Mouse (Mus musculus): ENCODE measurements around the gene Dip2a.

The Dip2a gene

DNA sequence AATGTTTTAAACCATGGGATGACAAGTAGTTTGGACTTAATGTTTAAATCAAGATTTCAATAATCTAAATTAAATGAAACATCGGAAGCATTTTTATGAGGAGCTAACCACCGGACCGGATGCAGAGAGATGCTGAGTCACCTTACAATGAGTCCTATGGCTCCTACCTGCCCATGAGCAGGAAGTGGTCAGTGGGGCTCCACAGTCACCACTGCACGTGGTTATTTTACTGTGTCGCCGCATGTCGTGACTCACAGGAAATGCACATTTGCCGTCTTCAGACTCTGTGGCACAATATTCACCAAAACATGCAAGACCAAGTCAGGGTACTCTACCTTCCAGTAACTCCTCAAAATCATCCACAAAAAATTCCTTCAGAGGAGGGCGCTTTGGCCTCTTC, 38.4 kb downstream of the Dip2a start:
- in situ Hi-C loops (cut with MboI, MseI), result no loop called here

DNA sequence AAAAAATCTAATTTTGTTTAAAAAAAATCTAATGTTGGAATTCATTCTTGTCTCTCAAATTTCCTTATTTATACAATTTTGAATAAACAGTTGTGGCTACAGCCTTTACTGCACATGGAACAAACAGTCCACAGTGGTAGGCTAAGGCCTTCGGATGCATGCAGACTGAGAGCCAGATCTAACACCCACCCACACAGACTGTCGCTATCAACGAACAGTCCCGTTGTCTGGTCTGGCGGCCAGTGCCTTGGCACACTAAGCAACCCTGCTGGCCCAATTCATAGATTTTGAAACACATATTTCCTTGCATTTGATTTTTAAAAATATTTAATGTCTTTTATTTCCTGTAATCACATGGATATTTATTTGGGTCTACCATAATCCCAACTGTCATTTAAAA, 45.0 kb downstream of the Dip2a start:
- in situ Hi-C loops (cut with MboI, MseI), result no loop called here

DNA sequence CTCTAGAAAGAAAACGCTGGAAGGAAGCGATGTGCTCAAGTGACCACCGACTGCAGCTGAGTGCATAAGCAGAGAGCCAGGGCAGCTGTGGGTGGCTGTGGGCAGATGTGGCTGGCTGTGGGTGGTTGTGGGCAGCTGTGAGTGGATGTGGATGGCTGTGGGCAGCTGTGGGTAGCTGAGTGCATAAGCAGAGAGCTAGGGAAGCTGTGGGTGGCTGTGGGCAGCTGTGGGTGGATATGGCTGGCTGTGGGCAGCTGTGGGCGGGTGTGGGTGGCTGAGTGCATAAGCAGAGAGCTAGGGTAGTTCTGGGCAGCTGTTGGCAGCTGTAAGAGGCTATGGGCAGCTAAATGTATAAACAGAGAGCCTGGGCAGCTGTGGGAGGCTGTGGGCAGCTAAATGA, 51.9 kb downstream of the Dip2a start:
- in situ Hi-C loops (cut with MboI, MseI), result no loop called here

DNA sequence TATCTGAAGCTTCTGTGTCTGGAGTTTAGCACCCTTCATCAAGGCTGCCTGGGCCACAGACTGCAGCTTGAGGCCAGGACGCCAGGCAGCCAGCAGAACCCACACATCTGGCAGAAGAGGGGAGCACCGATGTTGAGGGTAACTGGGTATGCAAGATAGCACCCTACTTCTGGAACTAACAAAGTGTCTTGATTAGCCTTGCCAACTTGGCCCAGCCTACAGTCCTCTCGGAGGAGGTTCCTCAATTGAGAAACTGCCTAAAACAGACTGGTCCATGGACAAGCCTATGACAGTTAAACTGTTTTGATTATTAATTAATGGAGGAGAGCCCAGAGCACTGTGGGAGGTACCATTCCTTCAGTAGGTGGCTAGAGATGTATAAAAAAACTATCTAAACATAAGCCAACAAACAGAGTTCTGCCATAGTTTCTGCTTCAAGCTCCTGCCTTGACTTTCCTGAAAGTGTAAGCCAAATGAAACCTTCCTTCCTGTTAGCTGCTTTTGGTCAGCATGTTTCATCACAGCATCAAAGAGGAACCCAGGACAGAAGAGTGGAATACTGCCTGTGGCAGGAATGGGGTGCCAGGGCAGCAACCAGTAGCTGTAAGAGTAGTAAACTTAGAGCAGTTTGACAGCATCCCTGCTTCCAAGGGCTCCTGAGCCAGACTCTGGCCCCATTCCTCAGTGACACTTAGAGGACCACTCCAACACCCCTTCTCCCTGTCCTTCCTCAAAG, 55.0 kb downstream of the Dip2a start:
- in situ Hi-C loops (cut with MboI, MseI), result no loop called here

DNA sequence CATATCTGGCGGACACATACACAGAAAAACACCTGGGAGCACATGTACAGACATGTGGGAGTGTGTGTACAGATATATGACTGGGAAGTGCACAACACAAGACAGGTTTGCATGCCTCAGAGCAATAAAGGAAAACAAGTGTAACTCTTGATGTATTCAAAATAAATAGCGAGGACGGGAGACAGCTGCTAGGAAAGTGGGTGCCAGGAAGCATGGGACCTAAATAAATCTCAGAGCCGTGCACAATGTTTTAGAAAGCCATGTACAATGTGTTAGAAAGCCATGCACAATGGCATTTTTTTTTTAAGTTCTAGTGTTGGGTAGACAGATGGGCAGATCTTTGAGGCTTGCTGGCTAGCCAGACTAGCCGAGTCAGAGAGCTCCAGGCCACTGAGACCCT, 56.0 kb downstream of the Dip2a start:
- in situ Hi-C loops (cut with MboI, MseI), result no loop called here

DNA sequence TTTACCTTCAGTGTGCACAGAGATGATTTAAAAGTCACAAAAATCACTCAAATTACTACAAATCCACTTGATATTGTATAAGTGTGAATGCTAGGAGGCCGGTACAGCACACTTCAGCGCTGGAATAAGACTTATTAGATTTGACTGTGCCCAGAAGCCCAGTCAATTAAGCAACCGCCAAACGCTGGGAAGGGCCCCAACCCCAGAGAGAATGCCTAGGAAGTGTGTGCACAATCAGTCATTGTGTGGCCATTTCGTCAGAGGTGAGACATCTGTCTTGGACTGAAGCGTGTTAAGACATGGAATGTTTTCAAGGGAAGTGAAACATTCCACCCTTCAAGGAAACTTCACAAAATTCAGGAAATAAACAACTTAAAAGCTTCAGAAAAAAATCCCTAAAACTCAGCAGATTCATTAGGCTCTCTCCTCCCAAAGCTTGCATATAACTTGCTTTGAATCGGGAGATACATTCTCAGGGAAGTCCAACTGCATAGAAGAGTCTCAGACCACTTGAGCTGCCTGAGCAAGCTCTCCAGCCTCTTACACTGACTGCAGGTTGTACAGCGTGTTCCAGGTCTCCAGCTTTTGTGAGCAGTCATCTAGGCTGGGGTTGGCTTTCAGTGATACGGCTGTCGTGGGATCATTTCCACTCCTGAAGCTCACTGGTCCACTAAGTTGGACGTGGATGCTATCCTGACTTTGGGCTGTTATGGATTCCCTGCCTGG, 56.7 kb downstream of the Dip2a start:
- in situ Hi-C loops (cut with MboI, MseI), result no loop called here

DNA sequence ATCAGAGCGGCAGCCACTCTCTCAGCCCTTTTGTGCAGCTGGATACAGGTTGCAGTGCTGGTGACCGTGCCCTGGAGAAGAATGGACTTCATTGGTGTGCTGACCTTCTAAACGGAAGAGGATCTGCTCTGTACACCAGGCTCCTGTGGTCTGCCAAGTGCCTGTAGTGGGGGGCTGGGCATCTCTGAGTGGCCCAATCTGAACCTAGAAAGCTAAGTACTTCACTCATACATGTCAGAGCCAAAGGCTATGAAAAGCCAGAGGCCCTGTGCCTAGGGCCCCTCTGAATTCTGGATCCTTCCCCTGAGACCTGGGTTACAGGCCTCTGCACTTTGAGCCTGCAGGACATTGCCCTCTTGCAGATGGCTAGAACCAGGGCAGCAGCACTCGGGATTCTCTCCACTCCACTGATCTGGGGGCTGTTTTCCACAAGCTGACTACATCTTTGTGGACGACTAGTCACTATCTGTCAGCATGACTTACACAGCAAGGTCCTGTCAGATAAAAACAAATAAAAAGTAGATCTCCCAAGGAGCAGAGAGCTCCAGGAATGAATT, 66.5 kb downstream of the Dip2a start:
- in situ Hi-C loops (cut with MboI, MseI), result no loop called here

DNA sequence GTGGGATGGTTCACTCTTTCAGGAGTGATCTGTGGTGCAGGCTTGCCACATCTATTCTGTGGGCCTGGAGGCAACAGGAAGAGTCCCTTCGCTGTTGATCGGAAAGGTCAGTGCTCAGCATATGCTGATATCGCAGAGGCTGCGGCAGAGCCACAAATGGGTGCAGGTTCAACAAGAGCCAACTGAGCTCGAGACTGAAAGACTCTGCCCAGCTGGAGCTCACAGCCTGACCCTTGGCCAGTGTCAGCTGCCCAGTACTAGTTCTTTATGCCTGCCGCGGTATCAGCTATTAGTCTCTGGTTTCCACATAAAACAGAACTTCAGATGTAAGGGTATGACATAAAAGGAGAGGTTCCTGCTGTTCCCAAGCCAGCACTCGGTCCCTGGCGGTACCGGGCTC, 69.8 kb downstream of the Dip2a start:
- in situ Hi-C loops (cut with MboI, MseI), result no loop called here

DNA sequence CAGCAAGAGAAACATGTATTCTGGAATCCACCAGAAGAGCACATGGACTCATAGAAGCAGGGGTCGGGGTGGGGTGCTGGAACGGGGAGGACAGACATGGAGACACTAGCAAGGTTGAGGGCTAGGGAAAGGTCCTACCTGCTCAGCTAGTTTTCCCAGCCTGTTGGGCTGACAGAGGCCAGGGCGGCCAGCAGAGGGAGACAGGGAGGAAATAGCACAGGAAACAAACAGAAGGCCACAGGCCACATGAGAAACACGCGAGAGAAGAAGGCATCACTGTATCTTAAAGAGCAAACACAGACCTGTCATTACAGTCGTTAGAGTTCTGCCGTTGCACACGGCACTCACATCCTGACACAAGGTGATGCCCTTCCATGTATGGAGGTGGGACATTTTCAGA, 73.9 kb downstream of the Dip2a start:
- in situ Hi-C loops (cut with MboI, MseI), result no loop called here

DNA sequence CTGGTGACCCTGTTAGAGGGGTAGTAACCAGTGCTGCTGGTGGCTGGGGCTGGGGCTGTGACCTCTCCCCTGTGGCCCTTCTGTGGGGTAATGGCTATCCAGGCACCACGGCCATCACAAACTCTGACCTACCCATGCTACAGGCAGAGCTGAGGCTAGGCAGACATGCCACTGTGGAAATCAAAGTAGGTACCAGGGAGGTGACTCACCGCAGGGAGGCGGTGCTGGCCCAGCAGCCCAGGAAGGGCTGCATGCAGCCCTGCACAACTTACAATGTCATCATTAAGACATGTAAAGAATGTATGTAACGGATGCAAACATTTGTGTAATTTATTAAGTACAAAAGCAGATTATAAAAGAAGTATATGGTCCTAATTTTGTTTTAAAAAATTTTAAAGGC, 82.7 kb downstream of the Dip2a start:
- in situ Hi-C loops (cut with MboI, MseI), result no loop called here

DNA sequence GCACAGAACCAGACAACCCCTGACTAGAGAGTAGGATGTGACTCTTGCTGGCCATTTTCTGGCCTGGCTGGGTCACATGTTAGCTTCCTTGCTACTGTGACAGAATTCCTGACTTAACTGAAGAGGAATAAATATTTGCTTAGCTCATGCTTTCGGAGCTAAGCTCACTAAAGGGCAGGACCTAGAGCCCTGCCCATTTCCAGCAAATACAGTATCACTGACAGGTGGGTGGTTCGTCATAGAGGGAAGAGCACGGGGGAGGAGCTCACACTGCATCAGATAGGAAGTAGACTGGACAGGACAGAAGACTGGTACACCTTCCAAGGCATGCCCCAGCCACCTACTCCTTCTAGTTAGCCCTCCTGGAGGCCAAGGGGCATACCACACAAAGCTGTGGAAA, 83.6 kb downstream of the Dip2a start:
- in situ Hi-C loops (cut with MboI, MseI), result no loop called here

DNA sequence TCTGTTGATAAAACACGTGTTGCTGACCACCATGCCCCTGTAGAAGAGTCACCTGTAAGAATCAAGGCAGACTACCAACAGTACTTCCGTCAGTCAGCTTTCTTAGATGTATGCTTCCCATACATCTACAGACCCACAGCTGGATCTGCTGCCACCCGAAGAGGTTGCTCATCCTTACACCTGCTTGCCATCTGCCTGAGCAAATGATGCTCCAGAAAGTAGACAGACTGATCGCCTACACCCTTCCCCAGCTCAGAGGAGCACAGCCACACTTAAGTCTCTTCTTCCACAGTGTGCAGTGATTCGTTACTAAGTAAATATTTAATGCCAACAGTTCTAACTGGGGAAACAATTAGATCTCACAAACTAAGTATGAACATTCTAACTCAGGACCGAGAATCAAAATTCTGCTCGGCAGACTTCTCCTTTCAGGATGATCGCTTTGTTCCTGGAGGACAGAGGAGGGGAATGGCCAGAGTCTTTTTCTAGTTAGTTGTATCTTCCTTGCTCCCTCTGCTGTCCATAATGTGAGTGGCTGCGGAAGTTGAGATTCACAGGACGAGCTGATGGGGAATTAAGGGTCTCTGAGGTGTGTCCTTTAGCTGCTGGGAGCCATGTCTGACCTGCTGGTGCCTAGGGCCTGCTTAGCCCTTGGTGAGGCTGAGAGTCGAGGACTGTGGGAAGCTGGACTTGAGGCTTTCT, 84.6 kb downstream of the Dip2a start:
- in situ Hi-C loops (cut with MboI, MseI), result no loop called here

DNA sequence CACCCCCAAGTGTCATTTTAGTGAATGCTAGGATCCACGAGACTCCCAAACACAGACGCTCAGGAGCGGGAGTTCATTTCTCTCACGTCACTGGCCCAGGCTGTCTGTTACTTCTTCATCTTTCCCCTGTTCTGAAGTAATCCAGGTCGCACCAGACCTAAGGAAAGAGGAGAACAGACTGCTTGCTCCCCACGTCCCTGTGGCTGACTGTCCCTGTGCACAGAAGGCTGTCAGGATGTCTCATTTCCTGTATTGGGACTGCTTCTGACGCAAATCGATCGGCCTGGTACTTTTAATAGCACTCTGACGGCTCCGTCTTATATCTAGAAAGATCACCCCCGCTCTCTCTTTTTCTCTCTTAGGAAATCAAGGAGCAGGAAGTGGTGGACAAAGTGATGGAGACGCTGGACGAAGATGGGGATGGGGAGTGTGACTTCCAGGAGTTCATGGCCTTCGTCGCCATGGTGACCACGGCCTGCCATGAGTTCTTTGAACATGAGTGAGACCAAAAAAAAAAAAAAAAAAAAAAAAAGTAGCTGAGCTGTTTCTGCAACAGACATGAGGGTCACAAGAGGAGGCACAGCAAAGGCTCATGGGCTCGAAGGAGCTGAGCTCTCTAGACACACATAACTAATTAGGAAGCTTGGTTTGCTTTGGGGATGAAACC, 85.4 kb downstream of the Dip2a start:
- in situ Hi-C loops (cut with MboI, MseI), result no loop called here

DNA sequence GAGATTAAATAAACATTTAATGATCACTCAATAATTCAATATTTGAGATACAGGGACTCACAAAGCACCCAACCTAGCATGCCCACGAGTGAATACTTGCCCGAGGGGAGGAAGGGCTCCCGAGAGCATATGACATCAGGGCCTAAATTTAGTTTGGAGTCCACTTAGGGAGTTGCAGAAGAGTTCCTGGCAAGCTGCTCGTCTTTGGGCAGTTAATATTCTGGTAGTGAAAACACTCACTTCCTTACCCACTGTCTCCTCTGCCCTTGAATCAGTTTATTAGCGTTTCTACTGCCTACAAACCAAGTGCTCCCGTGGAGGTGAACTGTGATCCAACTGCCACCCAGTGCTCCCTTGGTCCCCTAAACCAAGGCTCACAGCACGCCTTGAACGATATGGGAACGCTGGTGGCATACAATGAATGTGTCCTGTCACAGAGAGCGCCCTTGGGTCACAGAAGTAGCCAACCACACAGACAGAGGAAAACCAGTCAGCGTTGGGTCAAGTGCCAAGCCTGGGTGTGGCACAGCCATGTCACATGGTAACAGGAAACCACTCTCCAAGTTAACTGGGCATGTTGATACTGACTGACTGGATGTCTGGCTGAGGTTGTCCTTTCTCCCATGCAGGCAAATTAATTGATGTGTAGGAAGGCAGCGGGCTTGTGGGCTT, 87.2 kb downstream of the Dip2a start:
- in situ Hi-C loops (cut with MboI, MseI), result no loop called here

DNA sequence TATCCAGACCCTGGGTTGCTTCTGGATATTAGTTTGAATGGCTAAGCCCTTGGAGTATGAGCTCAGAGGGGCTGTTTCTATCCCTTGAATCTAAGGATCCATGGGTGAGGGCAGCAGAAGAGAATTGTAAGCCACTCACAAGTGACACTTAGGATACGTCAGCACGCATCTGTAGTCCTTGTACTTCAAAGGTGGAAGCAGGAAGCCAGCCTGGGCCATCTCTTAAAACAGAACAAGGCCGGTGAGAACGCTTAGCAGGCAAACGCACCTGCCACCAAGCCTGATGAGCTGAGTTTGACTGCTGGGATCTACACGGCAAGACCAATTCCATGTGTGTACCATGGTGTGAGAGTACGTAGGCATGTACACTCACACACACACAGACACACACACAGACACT, 87.9 kb downstream of the Dip2a start:
- in situ Hi-C loops (cut with MboI, MseI), result no loop called here

DNA sequence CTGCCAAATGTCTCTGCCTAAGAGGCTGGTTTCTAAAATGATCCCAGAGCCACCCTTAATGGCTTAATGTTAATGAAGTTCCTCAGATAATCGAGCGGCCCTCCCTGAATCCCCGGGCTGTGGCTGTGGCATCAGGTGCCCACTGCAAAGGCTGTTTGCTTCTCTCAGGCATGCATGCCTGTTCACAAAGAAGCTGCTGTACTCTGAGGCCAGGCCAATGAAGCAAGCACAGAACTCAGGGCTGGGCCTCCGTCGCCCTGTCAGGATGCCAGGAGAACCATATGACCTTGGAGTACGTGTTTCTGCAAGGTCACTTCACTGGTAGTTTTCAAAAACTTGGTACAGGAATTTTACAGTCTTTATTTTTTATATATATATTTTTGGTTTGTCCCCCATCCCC, 89.5 kb downstream of the Dip2a start:
- in situ Hi-C loops (cut with MboI, MseI), result no loop called here

DNA sequence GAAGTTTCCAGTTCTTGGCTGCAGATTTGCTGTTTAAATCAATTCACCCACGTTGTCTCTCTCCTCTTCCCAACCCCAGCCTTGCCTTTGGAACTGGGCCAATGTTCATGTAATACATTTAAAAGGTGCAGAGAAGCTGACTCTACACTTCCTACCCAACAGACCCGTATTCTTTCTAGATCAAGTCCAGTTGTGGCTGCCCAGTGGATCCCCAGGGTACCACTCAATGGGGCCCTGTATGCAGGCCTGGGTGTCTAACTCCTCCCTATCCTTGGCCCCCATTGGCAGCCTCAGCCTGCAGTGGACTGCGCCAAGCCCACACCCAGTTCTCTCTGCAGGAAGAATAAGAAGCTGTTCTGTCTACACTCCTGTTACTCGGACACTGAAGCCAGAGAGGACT, 91.6 kb downstream of the Dip2a start, which contains the start of gene S100b:
Gene S100b (plus strand): TSS at position 318 of the 400 bp plus-strand sequence.
- in situ Hi-C loops (cut with MboI, MseI), result no loop called here

DNA sequence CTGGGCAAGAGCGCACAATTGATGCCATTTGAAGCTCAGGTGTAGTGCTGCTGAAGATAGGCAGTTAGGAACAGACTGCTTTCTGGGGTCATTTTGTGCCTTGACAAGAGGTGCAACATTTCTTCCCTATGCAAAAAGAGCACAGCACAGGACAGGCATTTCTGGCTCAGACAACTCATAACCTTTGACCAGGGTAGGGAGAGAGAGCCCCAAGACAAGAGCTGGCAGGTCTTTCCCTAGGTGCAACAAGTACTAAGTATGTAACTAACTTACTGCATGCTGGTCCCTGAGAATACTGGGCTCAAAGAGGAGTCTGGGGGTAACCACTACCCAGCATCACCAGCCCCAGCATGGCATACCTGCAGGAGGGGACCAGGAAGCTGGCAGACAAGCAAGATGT, 92.0 kb downstream of the Dip2a start:
- in situ Hi-C loops (cut with MboI, MseI), result no loop called here

DNA sequence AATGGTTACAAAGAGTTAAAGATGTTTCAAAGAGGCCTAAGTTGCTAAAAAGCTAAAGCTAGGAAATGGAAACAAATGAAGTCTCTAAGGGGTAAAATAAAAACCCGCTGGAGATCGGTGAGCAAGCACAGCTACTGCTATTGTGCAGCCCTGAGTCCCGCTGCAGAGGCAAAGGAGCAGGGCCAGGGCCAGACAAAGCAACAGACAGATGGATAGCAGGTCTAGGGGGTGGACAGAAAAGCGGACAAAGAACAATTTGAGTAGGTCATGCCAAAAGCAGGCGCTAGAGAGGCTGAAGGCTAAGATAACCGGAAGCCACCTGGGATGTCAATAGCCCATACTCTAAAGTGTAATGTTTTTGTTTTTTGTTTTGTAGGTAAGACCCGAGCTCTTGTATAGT, 94.2 kb downstream of the Dip2a start:
- in situ Hi-C loops (cut with MboI, MseI), result no loop called here

DNA sequence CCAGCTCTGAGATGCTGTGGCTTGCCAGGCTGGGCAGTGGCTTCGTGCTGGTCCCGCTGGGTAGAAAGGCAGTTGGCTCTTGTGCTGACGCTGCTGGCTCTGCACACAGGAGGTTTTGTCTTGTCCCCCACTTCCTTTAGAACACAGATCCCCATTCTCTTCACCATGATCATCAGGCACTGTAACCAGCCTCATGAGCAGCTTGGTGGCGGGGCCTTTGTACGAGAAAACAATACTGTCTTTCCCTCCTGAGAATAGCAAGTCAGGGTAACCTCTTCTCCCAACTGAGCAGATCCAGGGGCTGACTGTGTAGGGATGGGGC, 96.5 kb downstream of the Dip2a start:
- in situ Hi-C loops (cut with MboI, MseI), result no loop called here

DNA sequence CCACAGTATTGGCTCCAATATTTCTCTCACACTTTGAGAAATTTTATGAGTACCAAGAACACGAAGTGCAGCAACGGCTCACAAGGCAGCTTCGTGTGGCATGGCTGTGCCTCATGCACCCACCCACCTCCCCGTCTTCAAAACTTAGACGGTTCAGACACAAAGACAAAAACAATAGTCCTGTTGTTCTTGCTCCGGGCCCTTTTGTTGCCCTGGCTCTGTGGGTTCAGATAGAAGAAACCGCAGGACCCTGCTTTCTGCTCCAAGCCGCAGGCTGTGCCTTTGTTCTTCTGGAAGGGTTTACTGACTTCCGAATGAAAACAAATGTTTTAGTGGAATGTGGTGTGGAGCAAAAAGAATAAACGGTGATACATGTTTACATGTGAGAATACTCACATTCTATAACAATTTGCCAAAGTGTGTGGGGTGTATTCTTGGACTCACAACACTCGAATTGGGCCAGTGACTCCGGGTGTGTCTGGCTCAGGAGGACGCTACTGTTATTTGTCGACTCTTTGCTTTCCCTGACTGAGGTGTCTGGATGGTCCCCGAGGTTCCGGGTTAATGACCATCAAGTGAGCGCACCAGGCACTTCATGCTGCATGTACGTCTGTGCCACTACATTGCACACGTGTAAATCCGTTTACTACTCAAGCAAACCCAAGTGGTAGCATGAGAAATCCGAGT, 97.0 kb downstream of the Dip2a start:
- in situ Hi-C loops (cut with MboI, MseI), result no loop called here

Measured in T-helper 2 cell (primary cell).